Mouse (Mus musculus) neural tube, embryonic 13.5 days (tissue): ENCODE measurements around the gene Gm3371. TPM values are rescaled to one million over a fixed set of nuclear protein-coding genes. Genes with fewer than 3 reads are reported as not detected.
"Not testable (repeated sequence)": the region's sequence is repeated elsewhere in the genome, so short reads cannot be mapped to it uniquely, and the experiment has no call there.

ENCODE experiments used
- ATAC-seq: fragments of 200-750 bp; cut with Nextera tagmentation; 2 replicates; pipeline ENCODE4 v1.8.0; 2017; ENCODE audit warnings: low read depth, mild to moderate bottlenecking, moderate TSS enrichment, moderate library complexity
- H3K27ac ChIP-seq: fragments of 300-500 bp; sonication (generic); replicated peaks from 2 replicates; pipeline ENCODE4 v1.5.1; 2015; ENCODE audit warnings: moderate library complexity, mild to moderate bottlenecking, inconsistent platforms
- H3K27me3 ChIP-seq: fragments of 300-500 bp; sonication (generic); 2 replicates; pipeline ENCODE4 v1.6.1; 2015; ENCODE audit warnings: mild to moderate bottlenecking, inconsistent platforms
- H3K36me3 ChIP-seq: fragments of 300-500 bp; sonication (generic); 2 replicates; pipeline ENCODE4 v1.6.1; 2015; ENCODE audit warnings: mild to moderate bottlenecking, inconsistent platforms
- H3K4me1 ChIP-seq: fragments of 300-500 bp; sonication (generic); replicated peaks from 2 replicates; pipeline ENCODE4 v1.6.1; 2015; ENCODE audit warnings: inconsistent platforms
- H3K4me2 ChIP-seq: fragments of 300-500 bp; sonication (generic); 2 replicates; pipeline ENCODE4 v1.6.1; 2015; ENCODE audit warnings: inconsistent platforms, mild to moderate bottlenecking, moderate library complexity
- H3K4me3 ChIP-seq: fragments of 300-500 bp; sonication (generic); 2 replicates; pipeline ENCODE4 v1.5.1; 2015; ENCODE audit warnings: mild to moderate bottlenecking, inconsistent platforms
- H3K9ac ChIP-seq: fragments of 300-500 bp; sonication (generic); 2 replicates; pipeline ENCODE4 v1.6.1; 2015; ENCODE audit warnings: moderate library complexity, mild to moderate bottlenecking, inconsistent platforms
- H3K9me3 ChIP-seq: fragments of 300-500 bp; sonication (generic); 2 replicates; pipeline ENCODE4 v1.6.1; 2016; ENCODE audit warnings: inconsistent platforms
- WGBS: fragments of 180-500 bp; shearing (Covaris S2); methylation state at CpG from one replicate; pipeline ENCODE4 v1.1.7; 2015; 5-methylcytosine and 5-hydroxymethylcytosine counted together
- polyA plus RNA-seq: library from polyadenylated mRNA; unstranded; fragments of >200 nt; fragmentation: Nextera tagmentation; extraction: Ambion mirVana; gene quantifications from 2 replicates; pipeline ENCODE4 v1.2.1, GENCODE M21; 2015

Gm3371 gene
- not detected in 2 replicates for polyA plus RNA-seq

- not testable (repeated sequence) for H3K9me3 ChIP-seq, H3K27me3 ChIP-seq, H3K4me3 ChIP-seq, ATAC-seq, H3K27ac ChIP-seq, H3K4me1 ChIP-seq, H3K4me2 ChIP-seq, H3K36me3 ChIP-seq, H3K9ac ChIP-seq
- WGBS: no CpG with 5 or more reads among the region's 2 CpGs
These were observed at the start of gene Gm3371 for GRCm38 (mm10) chr14:44410588-44410987. TSS of gene Gm3371 (minus strand) at chr14:44410688.

DNA sequence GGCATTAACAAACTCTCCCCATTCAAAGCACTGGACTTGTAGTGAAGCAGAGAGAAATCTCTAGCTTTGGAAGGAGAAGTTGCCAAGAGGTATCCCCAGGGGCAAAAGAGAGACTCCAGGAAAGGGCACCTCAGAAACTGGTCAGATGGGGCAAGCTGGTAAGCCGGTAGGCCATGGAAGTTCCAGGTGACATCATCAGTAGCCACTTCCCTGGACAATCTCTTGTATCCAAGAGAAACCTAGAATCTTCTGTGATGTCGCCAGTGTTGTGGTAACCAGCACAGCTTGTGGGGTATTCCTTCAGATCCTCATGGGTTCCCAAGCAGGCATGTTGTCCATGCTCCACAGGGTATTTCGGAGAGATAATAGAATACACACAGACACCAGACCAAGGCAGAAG lies 22.8 kb upstream of the Gm3371 start, which contains the start of gene Gm8232:
Gene Gm8232, plus strand, starts transcription at position 301 of the 400 bp plus-strand sequence.
- H3K36me3 ChIP-seq, H3K4me1 ChIP-seq, H3K9me3 ChIP-seq, H3K27ac ChIP-seq, H3K27me3 ChIP-seq, H3K4me2 ChIP-seq, ATAC-seq, H3K9ac ChIP-seq, H3K4me3 ChIP-seq: not testable (repeated sequence)
- 92% methylated on average over 3 of the region's 3 CpGs for WGBS

DNA sequence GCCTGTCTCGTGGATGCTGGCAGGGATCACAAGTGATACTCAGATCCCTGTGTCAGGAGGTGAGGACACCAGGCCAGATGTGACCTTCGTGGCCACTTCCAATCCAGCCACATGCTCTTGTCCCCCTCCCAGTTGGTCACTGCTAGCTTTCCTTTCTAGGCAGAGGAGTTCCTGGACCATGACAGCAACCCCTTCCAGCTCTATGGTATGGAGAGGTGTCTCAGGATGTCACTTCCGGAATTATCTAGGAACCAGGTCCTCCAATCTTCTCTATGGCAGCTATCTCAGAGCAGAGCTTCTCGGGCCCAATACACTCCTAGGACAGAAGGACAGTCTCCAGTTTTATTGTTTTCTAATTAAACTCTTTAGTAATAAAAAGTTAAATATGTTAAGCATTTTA lies 26.3 kb downstream of the Gm3371 start:
- H3K4me3 ChIP-seq, H3K9me3 ChIP-seq, H3K4me1 ChIP-seq, ATAC-seq, H3K27me3 ChIP-seq, H3K4me2 ChIP-seq, H3K9ac ChIP-seq, H3K36me3 ChIP-seq, H3K27ac ChIP-seq: not testable (repeated sequence)
- 86% methylated on average over 4 of the region's 4 CpGs for WGBS

- H3K9ac ChIP-seq, H3K36me3 ChIP-seq, H3K4me1 ChIP-seq, H3K27ac ChIP-seq, H3K9me3 ChIP-seq, H3K4me2 ChIP-seq, H3K27me3 ChIP-seq, ATAC-seq, H3K4me3 ChIP-seq: not testable (repeated sequence)
- 90% methylated on average over 4 of the region's 4 CpGs for WGBS
These were observed 45.4 kb downstream of the Gm3371 start, which contains the start of gene Gm8229 for GRCm38 (mm10) chr14:44365057-44365456. TSS of gene Gm8229 (plus strand) at chr14:44365357.

GRCm38 (mm10) chr14:44362301-44362700 lies 48.2 kb downstream of the Gm3371 start:
- H3K36me3 ChIP-seq, ATAC-seq, H3K9ac ChIP-seq, H3K9me3 ChIP-seq, H3K27ac ChIP-seq, H3K4me3 ChIP-seq, H3K4me1 ChIP-seq, H3K27me3 ChIP-seq, H3K4me2 ChIP-seq: not testable (repeated sequence)

DNA sequence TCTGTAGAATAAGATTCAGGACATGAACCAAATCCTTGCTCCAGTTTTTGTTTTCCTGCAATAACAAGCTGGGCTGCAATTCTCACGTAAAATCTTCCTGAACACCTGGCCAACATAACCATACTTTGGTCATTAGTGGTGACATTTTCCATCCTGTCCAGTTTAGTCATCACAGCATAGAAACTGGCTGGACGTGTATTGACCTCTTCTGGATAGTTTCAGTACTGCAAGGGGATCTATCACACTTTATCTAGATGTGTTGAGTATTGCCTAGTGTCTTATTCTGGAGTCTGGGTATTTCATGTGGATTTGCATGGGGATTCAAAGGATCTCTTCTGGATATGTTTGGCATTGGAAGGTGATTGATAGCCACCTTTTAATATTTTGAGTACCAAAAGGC lies 49.1 kb downstream of the Gm3371 start:
- H3K36me3 ChIP-seq, H3K4me2 ChIP-seq, H3K4me3 ChIP-seq, H3K27me3 ChIP-seq, H3K9me3 ChIP-seq, H3K27ac ChIP-seq, H3K4me1 ChIP-seq, H3K9ac ChIP-seq, ATAC-seq: not testable (repeated sequence)
- 46% methylated on average over 2 of the region's 2 CpGs for whole genome bisulfite sequencing

Other genes starting within 250 kb of the Gm3371 start
- not detected in 2 replicates for gene Gm8212, start 213.0 kb downstream of the Gm3371 start, polyA plus RNA-seq
- gene 4930503E14Rik, start 197.4 kb downstream of the Gm3371 start, polyA plus RNA-seq: not detected in 2 replicates
- not detected in 2 replicates for gene Gm8220, start 125.1 kb downstream of the Gm3371 start, polyA plus RNA-seq
- gene Gm5930, start 72.1 kb downstream of the Gm3371 start, polyA plus RNA-seq: not detected in 2 replicates
- gene Gm8229, start 45.3 kb downstream of the Gm3371 start, polyA plus RNA-seq: not detected in 2 replicates
- gene Gm8232, start 22.9 kb upstream of the Gm3371 start, polyA plus RNA-seq: not detected in 2 replicates
- gene BC061237, start 81.8 kb upstream of the Gm3371 start, polyA plus RNA-seq: 0.20 TPM in 1 of 2 replicates, not detected in the other
- gene Gm17093, start 107.6 kb upstream of the Gm3371 start, polyA plus RNA-seq: not detected in 2 replicates
- gene Gm8247, start 172.5 kb upstream of the Gm3371 start, polyA plus RNA-seq: 0.17 TPM in 1 of 2 replicates, not detected in the other
- gene Gm5624, start 217.2 kb upstream of the Gm3371 start, polyA plus RNA-seq: not detected in 2 replicates